Mouse (Mus musculus): ENCODE data around the gene Acbd5. TPM values are rescaled to one million over a fixed set of nuclear protein-coding genes. Genes with fewer than 3 reads are reported as not detected.

Acbd5 gene
- total RNA-seq, 1 experiment from 2014 or later = 43.0 TPM

GRCm38 (mm10) chr2:23156608-23157081 is 88.7 kb downstream of the Acbd5 start:
- peak; percentile 33 to 50 for ATAC-seq (replicated peaks in 1 of 2; ENCODE audit: insufficient read depth in 1 of 2, low FRiP score in 2 of 2, low TSS enrichment in 1 of 2, low read depth in 1 of 2, poor library complexity in 2 of 2, severe bottlenecking in 2 of 2)

Other genes starting within 250 kb of the Acbd5 start
- 16.7 and 19.2 TPM in 2 replicates for gene Pdss1, start 172.6 kb upstream of the Acbd5 start, total RNA-seq (2017)
- gene Abi1, start 27.9 kb upstream of the Acbd5 start, total RNA-seq (2017) = 123 and 125 TPM in 2 replicates
- 10.8 and 13.2 TPM in 2 replicates for gene Mastl, start 87.9 kb downstream of the Acbd5 start, total RNA-seq (2017)
- 116 and 118 TPM in 2 replicates for gene Yme1l1, start 88.2 kb downstream of the Acbd5 start, total RNA-seq (2017)
- gene 4931423N10Rik, start 139.3 kb downstream of the Acbd5 start, total RNA-seq (2017) = not detected in 2 replicates

All from hematopoietic stem cell, adult 5-6 weeks (primary cell).